Mouse (Mus musculus) regulatory T cell (primary cell): Measurements from ENCODE around the gene Gm37240.

Experiments
- in situ Hi-C: fragments of 300-600 bp; cut with MboI, MseI; formaldehyde crosslinking; loops from one replicate; pipeline ENCODE4 v1.15.1; 2025; ENCODE audit warnings: high pct_unique_total_duplicates

Gm37240 gene

DNA sequence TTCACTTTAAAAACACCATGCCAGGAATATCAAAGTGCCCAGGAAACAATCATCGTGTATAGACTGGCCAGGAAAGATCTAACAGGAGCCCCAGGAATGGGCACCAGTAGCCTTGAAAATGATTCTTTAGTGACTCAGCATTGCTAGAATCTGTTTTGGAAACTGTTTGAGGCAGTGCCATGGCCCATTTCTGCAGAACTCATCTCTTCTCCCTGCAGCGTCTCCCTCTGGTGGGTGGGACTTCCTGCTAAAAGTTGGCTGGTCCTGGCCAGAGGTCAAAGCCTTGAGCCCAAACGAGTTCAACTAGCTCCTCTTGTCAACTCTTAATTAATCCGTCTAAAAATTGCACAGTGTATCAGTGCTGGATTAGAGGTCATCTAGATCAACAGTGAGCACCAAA, 833.8 kb downstream of the Gm37240 start:
- in situ Hi-C loops = loop anchor here (5.0 kb wide), 1 partner anchor 99 kb away; no protein-coding TSS in a partner anchor

DNA sequence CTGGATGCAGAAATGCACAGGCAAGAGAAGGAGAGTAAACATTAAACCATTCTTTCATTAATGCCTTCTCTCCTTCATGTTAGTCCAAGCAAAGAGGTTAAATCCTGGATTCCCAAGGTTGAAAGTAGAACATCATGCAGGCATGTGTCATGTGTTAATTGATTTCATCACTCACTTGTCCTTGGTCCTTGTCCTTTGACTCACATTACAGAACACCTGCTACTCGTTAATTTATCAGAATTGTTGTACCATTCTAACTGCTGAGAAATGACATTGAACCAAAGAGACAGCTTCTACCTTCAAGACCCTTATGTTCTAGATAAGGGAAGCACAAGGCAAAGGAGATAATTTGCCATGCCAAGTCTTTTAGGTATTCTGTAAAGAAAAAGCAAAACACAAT, 835.1 kb downstream of the Gm37240 start:
- in situ Hi-C loops = loop anchor here (5.0 kb wide), 1 partner anchor 100 kb away; no protein-coding TSS in a partner anchor

DNA sequence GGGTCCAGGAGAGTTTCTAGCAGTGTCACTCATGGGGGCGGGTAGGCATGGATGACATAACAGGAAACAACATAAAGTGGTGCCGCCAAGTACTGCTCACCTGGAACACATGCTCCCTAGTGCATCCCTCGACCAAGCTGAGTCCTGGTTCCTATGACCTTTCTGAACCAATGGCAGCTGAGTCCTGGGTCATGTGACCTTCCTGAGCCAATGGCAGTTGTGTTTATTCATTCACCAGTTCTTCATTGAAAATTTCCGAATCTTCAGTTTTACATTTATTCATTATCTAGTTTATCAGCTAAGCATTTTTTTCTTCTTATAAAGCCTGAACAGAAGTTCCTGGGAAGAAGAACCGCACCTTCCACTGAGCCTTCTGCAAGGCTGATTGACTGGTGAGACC, 838.7 kb downstream of the Gm37240 start:
- in situ Hi-C loops = no loop called here

DNA sequence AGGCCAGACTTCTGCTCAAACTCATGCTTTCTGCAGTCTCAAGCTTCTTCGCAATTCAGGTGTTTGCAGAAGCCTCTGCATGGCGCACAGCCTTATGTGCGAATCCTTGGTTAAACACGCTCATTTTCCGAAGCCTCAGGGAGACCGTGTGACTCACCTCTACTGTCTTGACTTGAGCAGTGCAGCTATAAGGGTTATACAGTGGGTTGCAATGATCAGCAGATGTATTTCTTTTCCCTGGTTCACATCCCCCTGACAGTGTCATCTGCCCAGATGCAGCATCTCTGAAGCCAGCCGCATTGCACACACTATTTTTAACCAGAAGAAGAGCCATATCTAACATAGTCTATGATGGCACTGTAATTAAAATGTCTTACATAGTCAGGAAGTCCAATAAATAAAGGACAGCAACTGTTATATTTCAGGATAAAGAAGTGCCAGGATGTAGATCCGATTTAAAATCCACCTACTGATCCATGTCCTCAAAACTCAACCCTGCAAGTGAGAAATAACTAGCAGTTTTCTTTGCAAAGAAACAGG, 843.6 kb downstream of the Gm37240 start:
- in situ Hi-C loops = no loop called here

DNA sequence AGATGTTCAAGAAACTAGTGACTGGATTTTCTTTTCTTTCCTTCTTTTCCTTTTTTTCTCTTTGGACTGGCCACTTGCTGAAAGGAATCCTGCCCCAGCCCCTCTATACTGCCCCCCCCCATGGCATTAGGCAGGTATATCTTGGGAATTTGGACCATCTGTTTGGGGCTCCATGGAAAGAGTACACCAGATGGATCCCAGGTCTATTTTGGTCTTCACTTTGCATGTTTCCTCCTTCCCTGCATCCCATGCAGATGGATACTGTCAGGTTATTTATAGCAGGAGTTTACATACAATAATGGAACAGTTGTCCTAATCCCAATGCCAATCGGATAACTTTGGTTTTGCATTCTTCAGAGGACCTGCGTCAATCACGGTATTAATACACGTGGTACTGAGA, 845.2 kb downstream of the Gm37240 start:
- in situ Hi-C loops = no loop called here

DNA sequence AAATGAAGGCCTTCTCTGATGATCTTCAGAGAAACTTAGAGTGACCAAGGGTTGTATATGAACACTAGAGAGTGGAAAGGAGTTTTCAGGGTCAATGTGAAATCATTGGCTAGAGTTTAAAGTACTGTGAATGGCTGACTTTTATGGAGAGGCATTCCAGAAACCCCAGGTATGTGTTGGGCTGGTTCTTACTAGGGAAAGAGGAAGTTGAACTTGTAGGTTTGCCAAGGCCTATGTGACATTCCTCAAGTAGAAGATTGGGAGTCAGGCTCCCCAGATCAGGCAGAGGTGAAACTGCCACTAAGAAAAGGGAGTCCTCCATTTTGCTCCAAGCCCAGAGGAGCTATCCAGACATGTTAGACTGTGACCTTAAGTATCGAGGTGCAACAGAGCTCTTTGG, 858.2 kb downstream of the Gm37240 start:
- in situ Hi-C loops = no loop called here

DNA sequence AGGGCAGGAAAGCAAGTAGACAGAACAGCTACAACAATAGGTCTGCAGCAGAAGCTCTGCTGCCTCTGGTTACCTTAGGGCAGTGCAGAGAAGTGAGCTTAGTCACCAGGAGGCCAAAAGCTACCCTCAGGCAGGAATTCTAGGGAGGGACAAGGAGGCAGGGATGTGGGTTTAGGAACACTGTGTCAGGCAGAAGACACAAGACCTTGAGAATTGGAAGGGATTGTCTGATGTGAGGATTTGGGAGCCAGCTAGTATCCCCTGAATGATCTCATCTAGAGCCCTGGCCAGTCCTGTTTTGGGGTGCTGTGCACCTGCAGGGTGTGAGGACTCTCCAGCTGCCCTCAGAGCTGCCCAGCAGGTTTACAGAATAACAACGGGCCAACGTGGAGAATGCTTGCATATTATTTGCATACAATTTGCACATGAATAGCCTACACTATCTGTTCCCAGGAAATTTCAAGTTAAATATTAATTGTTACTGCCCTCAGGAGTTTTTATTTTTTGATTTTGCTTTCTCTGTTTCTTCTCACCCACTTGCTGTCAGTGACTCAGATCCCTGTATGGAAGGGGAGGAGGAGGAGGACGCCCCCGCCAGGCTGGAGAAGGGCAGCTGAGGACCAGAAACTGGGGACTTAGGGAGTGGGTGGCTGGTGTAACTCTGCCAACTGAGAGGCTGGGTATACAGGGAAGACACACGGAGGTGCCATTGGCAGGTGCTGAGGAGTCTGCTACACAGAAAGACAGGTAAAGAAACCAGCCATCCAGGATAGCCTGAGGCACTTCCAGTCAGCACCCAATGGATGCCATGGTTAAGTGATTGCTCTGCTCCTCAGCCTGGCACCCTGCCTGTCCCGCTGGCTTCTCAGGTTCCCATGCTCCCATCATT, 862.3 kb downstream of the Gm37240 start:
- in situ Hi-C loops = no loop called here

DNA sequence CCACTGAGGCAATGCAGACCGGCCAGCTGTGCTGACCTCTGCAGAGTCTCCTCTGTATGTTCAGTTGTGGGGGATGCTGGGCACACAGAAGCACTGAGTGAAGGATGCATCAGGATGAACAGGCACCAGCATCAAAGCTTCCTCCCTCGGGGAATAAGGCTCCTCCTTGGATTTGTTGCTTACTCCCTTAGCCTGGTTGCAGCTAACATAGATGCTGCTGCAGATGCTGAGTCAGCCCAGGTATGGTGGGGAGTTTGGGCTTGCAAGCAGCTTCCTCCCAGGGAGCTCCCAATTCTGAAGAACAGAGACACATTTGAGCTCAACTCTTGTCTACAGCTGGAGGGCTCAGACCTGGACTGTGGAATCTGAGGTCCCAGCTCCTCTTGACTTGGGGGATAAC, 863.1 kb downstream of the Gm37240 start:
- in situ Hi-C loops = no loop called here

DNA sequence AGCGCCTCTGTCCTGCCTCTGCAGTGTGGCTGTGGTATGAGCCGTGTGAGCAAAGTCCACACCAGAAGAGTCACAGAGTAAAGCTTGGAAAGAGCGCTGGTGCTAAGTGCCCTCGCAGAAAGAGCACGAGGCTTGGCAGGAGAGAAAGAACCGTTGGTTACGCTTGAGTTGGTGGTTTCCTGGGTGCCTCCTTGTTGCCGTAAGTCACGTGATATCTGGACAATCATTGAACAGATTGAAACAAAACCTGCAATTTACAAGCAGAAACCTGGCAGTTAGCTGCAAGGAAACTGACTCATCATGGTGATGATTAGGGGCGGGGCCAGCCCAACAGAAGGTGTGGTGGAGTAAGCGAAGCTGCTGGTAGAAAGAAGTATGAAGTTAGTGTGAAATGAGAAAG, 864.5 kb downstream of the Gm37240 start:
- in situ Hi-C loops = no loop called here

DNA sequence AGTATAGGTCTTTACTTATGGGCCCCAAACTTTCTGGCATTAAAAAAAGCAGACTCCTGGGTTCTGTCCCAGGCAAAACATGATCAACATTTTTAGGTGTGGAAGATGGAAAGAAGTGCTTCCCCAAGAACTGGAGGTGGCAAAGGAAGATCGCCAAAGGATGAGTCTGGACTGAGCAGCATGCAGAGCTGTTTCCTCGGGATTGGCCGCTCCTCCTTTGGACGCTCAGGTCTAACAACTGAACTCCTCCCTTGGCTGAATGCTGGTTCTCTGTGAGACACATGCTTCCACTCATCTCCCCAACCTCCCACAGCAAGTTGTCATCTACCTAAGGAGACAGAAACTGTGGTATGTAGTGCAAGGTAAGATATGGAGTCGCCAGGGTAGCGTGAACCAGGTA, 865.5 kb downstream of the Gm37240 start:
- in situ Hi-C loops = no loop called here

DNA sequence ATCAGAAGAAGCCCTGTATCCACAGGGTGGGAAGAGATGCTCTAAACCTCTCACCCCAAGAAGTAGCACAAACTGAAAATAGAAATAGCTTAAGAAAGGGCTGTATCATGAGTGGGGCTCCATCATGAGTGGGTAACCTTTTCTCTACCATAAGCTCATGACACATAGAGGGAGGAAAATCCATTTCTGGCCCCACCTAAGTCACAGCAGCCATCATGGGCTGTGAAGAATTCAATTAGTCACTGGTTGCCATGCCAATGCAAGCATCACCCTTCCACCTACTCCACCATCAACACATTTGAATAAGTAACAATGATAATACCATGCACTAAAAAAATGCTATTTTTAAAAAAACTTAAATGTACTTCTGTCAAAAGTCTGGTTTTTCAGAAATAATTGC, 867.2 kb downstream of the Gm37240 start:
- in situ Hi-C loops = no loop called here

DNA sequence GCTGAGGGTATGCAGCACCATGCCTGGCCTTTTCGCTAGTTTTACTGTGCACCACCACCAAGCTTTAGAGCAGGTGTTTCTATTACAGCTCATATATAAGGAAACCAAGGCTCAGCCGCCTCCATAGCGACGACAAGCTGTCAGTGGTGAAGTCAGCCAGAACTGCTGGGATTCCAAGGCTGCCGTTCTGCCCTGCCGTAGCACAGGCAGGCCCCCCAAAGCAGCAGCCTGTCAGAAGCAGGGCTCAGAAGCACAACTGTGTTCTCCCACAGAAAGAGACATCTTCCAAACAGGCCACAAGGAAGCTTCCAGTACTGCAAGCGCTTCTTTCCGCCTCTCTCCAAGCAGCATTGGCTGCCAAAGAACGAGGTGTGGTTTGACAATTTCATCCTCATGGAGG, 871.7 kb downstream of the Gm37240 start:
- in situ Hi-C loops = no loop called here

DNA sequence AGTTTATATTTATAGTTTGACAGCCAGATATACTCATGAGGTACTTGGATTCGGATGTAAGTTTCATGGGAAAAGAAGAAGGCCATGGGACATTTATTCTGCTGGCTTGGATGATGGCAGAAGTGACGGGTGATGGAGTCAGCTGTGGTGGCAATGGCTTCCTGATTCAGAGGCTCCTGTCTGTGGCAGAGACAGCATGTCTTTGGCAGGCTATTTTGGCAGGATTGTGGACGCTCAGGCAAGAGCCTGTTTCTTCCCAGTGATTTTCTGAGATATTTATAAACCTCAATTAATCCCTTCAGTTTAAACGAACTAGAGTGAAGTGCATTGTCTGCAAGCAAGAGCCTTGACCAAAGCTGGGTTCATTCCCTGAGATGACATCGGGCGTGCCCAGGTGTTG, 874.4 kb downstream of the Gm37240 start:
- in situ Hi-C loops = no loop called here

DNA sequence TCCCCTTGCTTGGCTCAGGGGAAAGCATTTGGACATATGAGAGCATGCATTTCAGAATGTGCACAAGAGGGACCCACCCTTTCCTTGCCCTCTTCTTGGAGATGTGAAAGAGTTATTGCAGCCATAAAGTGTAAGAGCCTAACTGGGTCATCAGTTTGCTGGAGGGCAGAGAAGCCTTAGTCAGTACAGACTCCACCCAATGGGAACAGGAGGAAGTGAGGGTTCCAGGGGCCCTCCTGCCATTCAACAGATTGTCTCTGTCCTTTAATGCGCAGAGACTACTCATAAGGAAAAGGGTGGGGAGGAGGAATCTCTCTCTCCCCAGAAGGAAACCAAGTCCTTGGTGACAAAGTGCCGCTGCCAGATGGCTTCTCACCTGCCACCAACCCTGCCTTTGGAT, 882.1 kb downstream of the Gm37240 start:
- in situ Hi-C loops = no loop called here

DNA sequence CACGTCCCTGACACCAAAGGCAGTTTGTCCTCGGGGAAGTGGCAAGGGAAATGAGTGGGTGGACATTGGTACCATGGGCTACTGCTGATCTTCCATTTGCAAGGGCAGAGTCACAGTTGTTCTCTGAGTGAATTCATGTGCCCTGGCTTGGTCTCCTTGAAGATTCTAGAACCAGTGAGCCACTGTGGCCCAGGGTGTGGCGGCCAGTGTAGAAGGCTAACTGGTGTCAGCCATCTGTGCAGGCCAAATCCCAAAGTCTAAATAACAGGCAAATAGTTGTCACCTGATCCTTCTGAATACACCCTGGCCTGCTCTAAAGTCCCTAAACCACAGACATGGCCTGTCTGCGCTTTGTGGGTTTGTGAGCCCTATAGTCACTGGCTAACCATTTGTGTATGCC, 898.4 kb downstream of the Gm37240 start:
- in situ Hi-C loops = no loop called here

DNA sequence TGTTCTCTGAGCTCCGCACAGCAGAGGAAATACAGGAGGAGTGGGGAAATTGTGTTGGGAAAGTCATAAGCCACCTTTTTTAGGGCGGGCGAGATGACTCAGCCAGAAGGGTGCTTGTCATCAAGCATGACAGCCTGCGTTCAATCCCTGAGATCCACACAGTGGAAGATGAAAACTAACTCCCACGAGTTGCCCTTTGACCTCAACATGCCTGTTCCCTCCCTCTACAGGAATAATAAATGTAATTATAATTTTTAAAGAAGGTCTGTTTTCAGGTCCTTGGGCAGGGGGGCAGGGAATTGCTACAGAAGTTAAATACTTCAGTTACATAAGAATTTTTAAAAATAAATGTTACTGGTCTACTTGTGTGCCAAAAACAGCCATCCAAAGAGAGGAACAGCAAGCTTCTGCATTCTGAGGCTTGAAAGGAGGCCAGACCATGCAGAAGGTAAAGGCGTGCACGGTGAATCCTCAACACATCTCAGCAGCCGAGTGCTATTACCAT, 902.1 kb downstream of the Gm37240 start:
- in situ Hi-C loops = no loop called here

DNA sequence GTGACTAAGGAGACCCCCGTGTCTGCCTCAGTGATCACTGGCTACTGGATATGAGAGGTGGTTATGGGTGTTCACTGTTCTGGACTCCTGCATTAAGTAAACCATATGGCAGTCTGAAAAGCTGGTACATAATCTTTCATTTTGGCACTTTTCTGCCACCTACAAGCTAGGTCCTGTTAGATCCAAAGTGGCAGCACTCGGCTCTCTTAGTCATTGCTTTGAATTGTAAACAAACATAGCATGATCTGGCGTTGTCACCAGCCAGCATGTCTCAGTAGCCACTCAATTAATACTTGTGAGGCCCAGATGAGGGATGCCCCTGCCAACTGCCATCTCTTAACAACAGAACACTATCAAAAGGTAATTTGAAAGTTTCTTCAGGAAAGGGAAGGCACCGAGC, 904.6 kb downstream of the Gm37240 start:
- in situ Hi-C loops = no loop called here

DNA sequence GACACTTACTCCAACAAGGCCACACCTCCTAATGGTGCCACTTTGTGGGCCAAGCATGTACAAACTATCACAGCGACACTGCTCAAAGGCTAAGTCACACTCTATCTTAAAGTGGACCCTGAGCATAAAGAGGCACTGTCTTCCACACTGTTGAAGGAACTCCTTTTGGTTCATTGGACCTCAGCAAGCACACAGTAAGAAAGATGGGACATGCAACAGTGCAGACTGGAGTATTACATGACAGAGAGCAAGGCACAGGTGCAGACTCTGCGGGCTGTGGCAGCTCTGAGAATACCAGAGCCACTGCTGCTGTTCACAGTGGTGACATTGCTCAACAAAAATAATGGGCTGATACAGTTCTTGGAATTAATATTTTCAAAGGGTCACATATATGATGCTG, 907.2 kb downstream of the Gm37240 start:
- in situ Hi-C loops = no loop called here

DNA sequence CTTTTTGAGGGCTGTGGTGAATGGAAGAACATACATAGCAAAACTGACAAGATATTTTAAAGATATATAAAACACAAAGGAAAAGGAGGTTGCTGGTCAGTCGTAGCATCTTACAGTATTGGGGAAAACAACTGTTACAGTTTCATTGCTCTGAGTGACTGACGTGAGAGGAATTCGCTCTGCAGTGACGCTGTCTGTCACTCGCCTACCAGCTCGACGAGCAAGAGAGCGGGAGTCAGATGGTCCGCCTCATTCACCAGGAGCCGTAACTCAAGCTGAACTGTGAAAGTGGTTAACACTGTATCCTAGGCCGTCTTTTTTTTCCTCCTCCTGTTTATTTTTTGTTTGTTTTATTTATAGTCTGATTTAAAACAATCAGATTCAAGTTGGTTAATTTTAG, 908.6 kb downstream of the Gm37240 start:
- in situ Hi-C loops = no loop called here

DNA sequence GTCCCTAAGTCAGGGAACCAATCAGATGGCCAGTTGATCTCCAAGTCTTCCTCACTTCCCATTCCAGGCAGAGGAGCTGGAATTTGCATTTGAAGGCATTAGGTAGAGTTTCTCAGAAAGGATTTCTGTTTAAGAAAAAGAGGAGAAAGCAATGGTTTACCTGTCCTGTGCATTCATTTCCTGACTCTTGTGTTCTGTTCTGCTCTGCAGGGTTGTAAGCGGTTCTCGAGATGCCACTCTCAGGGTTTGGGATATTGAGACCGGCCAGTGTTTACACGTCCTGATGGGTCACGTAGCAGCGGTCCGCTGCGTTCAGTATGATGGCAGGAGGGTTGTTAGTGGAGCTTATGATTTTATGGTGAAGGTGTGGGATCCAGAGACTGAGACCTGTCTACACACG, 913.1 kb downstream of the Gm37240 start:
- in situ Hi-C loops = no loop called here

DNA sequence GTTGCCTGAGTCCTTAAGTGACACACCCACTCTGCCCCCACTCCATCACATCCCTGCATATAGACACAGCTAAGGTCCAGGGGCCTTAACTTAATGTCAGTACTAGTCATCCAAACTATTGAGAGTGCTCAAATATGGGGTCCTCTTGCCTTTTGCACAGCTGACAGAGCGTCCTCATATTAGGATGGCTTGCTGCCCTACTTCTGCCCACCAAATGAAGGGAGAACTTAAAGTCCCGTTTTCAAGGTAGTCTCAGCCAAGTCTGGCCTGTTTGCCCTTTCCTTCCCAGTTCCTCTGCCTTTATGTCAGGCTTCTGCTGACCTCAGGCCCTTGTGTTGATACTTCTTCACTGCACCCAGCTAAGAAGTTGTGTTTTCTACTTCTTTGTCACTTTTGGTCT, 914.4 kb downstream of the Gm37240 start:
- in situ Hi-C loops = no loop called here

DNA sequence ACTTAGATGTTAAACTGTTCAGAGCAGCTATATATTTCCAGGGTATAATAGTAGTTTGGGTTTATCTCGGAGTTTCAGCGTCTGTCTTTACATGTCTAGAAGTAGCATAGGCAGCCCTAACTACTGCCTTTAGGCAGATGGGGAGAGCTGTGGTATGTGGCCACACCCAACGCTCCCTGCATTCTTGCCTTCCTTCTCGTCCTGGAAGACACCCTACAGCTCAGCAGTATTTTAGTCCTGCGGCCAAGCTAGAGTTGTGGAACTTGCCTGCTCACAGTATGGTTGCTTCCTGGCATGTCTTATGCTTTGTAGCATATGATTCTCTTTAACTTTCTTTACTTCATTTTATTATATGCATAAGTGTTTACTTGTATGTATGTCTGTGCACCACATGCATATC, 915.8 kb downstream of the Gm37240 start:
- in situ Hi-C loops = no loop called here

DNA sequence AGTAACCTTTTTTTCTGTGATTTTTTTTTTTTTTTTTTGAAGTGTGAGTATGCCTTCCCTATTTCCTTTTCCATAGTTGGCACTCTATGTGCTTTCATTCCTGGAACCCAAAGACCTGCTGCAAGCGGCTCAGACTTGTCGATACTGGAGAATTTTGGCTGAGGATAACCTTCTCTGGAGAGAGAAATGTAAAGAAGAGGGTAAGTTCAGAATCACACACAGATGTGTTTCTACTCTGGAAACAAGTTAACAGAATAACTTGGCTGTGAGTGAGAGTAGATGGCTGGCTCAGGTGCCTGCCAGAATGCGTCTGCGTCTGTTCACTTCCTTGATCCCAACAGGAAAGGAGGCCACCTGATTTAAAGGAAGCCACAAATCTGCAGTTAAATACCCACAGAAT, 920.0 kb downstream of the Gm37240 start:
- in situ Hi-C loops = no loop called here
